In the genomic region with DNA sequence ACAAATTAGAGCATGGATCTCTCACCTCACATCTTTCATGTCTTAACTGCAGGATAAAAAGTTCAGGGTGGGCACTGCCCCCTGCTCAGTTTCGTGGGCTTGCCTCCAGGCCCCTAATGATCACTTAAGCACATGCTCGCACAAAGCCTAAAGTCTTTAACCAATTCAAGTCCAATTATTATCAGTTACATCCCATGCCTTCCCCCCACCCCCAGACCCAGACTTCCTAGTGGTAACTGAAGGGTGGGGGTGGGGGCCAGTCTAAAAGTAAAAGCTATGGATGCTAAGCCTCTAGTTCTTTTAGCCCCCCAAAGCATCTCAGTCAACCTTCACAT, we compare ENCODE assay signal across 8 mouse cellular contexts.
DNase-seq lines count a peak whose midpoint lies in the region; ATAC-seq lines count a peak whose summit lies in the region.

No protein-coding gene starts in this region.

- H3K4me2 ChIP-seq in hindbrain, embryonic 15.5 days, result peak overlapping the region; percentile 56
- H3K4me2 ChIP-seq in midbrain, embryonic 14.5 days (ENCODE audit: low read length), result peak overlapping the region; percentile 68

- 23% methylated on average over 2 of the region's 2 CpGs for WGBS in heart, embryonic 10.5 days
- WGBS in embryonic facial prominence, embryonic 10.5 days, result 2% methylated on average over 2 of the region's 2 CpGs
- WGBS in hindbrain, embryonic 15.5 days, result 4% methylated on average over 2 of the region's 2 CpGs
- 6% methylated on average over 2 of the region's 2 CpGs for WGBS in midbrain, embryonic 14.5 days

- H3K9ac ChIP-seq in hindbrain, embryonic 15.5 days, result peak overlapping the region; percentile 45
- H3K9ac ChIP-seq in midbrain, embryonic 14.5 days (replicated peaks; ENCODE audit: low read length), result peak overlapping the region; percentile 17

- H3K27me3 ChIP-seq in heart, embryonic 10.5 days (ENCODE audit: insufficient read depth, poor library complexity, severe bottlenecking), result no peaks in the 10 kb centered on the region
- H3K27me3 ChIP-seq in embryonic facial prominence, embryonic 10.5 days (replicated peaks; ENCODE audit: low read depth, poor library complexity, severe bottlenecking), result peaks cover 19% of the 10 kb centered on the region
- H3K27me3 ChIP-seq in hindbrain, embryonic 15.5 days, result no peaks in the 10 kb centered on the region
- H3K27me3 ChIP-seq in midbrain, embryonic 14.5 days (ENCODE audit: control insufficient read depth, insufficient read depth, low read length), result no peaks in the 10 kb centered on the region

- peak overlapping the region; percentile 93 for H3K27ac ChIP-seq in heart, embryonic 10.5 days
- H3K27ac ChIP-seq in embryonic facial prominence, embryonic 10.5 days (replicated peaks), result peak overlapping the region; percentile 89
- peak overlapping the region; percentile 74 for H3K27ac ChIP-seq in hindbrain, embryonic 15.5 days (replicated peaks)
- no peak overlapping the region; the same call in 1 of the 2 replicates for H3K27ac ChIP-seq in midbrain, embryonic 14.5 days (replicated peaks; ENCODE audit: low read depth, low read length)

- peak; percentile 71 for DNase-seq in heart, embryonic 10.5 days (ENCODE audit: low spot score)
- no peak for DNase-seq in heart, adult 9 months (ENCODE audit: low spot score in 2 of 2)
- DNase-seq in embryonic facial prominence, embryonic 10.5 days (ENCODE audit: low spot score), result peak; percentile 56
- peak; percentile 24 for DNase-seq in midbrain, embryonic 14.5 days
- DNase-seq in ovary, postnatal 10 days (ENCODE audit: low spot score), result no peak
- no peak for DNase-seq in testis, postnatal 14 days (ENCODE audit: low spot score)

- no peaks in the 10 kb centered on the region for H3K36me3 ChIP-seq in heart, embryonic 10.5 days
- H3K36me3 ChIP-seq in embryonic facial prominence, embryonic 10.5 days (replicated peaks), result no peaks in the 10 kb centered on the region
- H3K36me3 ChIP-seq in hindbrain, embryonic 15.5 days, result no peaks in the 10 kb centered on the region
- H3K36me3 ChIP-seq in midbrain, embryonic 14.5 days (ENCODE audit: control insufficient read depth, insufficient read depth, low read length), result no peaks in the 10 kb centered on the region

- H3K4me1 ChIP-seq in heart, embryonic 10.5 days, result peaks cover 51% of the 10 kb centered on the region
- peaks cover 63% of the 10 kb centered on the region for H3K4me1 ChIP-seq in embryonic facial prominence, embryonic 10.5 days
- H3K4me1 ChIP-seq in hindbrain, embryonic 15.5 days (replicated peaks), result peaks cover 63% of the 10 kb centered on the region
- peaks cover 13% of the 10 kb centered on the region for H3K4me1 ChIP-seq in midbrain, embryonic 14.5 days (ENCODE audit: control insufficient read depth, insufficient read depth, low read length)

- peak overlapping the region; percentile 74 for H3K4me3 ChIP-seq in heart, embryonic 10.5 days
- H3K4me3 ChIP-seq in embryonic facial prominence, embryonic 10.5 days, result peak overlapping the region; percentile 68
- peak overlapping the region; percentile 47 for H3K4me3 ChIP-seq in hindbrain, embryonic 15.5 days
- H3K4me3 ChIP-seq in midbrain, embryonic 14.5 days (replicated peaks; ENCODE audit: low read depth, low read length), result peak overlapping the region; percentile 44

- no peaks in the 10 kb centered on the region for H3K9me3 ChIP-seq in heart, embryonic 10.5 days
- no peaks in the 10 kb centered on the region for H3K9me3 ChIP-seq in embryonic facial prominence, embryonic 10.5 days
- no peaks in the 10 kb centered on the region for H3K9me3 ChIP-seq in hindbrain, embryonic 15.5 days
- no peaks in the 10 kb centered on the region for H3K9me3 ChIP-seq in midbrain, embryonic 14.5 days (ENCODE audit: control insufficient read depth, low read length)

- no peak for ATAC-seq in hindbrain, embryonic 15.5 days (ENCODE audit: low FRiP score, low read depth)
- no peak for ATAC-seq in midbrain, embryonic 14.5 days (ENCODE audit: low FRiP score, low TSS enrichment)
- no peak for ATAC-seq in megakaryocyte-erythroid progenitor cell, adult 5-6 weeks (replicated peaks; ENCODE audit: low FRiP score, low TSS enrichment, poor library complexity, severe bottlenecking)

Comparison
In these comparisons a context has a peak if more than half of its experiments do, and no peak if none do; other contexts are left out.
1. DNase-seq: peak in heart, embryonic 10.5 days (single experiment), embryonic facial prominence, embryonic 10.5 days (single experiment) and midbrain, embryonic 14.5 days (single experiment); none in heart, adult 9 months (0 of 2), ovary, postnatal 10 days (single experiment) and testis, postnatal 14 days (single experiment).
2. Peak in every context shown above with its lines, with median percentiles within 50 percentile points of each other: H3K4me3 ChIP-seq.